Mouse (Mus musculus): Measurements from ENCODE around the gene St6galnac5.

DNA sequence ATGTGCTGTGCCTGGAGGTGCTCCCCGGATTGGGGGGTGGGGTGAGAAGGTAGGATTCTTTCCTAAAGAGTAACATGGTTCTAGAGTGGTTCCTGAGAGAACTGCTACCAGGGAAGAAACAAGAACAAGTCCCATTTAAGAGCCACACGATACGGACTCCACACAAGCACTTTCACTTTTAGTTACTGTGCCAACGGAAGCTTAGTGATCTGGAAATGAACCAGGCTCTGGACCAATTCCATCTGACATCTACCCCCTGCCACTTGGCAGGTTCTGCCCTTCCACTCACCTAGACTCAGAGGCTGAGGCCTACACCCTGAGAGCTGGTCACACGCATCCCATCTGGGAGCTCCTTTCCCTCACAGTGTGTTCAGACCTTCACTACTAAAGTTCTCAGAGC, 189.4 kb downstream of the St6galnac5 start:
- TF ChIP-seq CTCF (conservative IDR thresholded peaks at IDR 0.05; ENCODE audit: low read length) (no peak), NANOG (IDR thresholded peaks at IDR 0.05; ENCODE audit: borderline replicate concordance, low read length) (no peak), POU5F1 (IDR thresholded peaks at IDR 0.05; ENCODE audit: borderline replicate concordance, low read length) (no peak)

Measured in E14TG2a.4 (cell line).